Mouse (Mus musculus) intestine, postnatal 0 days (tissue): Measurements from ENCODE around the gene Vim. TPM values are rescaled to one million over a fixed set of nuclear protein-coding genes. Genes with fewer than 3 reads are reported as not detected.
A peak's percentile ranks its signal among the peaks of the same experiment; 100 is the strongest.

Experiments used
- ATAC-seq: fragments of 200-750 bp; cut with Nextera tagmentation; 2 replicates; pipeline ENCODE4 v1.8.0; 2017; ENCODE audit warnings: mild to moderate bottlenecking, moderate TSS enrichment, moderate library complexity
- H3K27ac ChIP-seq: fragments of 300-500 bp; sonication (generic); 2 replicates; pipeline ENCODE4 v1.5.1; 2014; ENCODE audit warnings: mild to moderate bottlenecking, low read depth, low read length, moderate library complexity
- H3K27me3 ChIP-seq: fragments of 300-500 bp; sonication (generic); replicated peaks from 2 replicates; pipeline ENCODE4 v1.6.1; 2014; ENCODE audit warnings: low read length, mixed read lengths; ENCODE audit not compliant: control insufficient read depth, insufficient read depth
- H3K36me3 ChIP-seq: fragments of 300-500 bp; sonication (generic); 2 replicates; pipeline ENCODE4 v1.6.1; 2014; ENCODE audit warnings: mild to moderate bottlenecking, moderate library complexity; ENCODE audit not compliant: control insufficient read depth, insufficient read depth
- H3K4me1 ChIP-seq: fragments of 300-500 bp; sonication (generic); replicated peaks from 2 replicates; pipeline ENCODE4 v1.6.1; 2014; ENCODE audit warnings: antibody characterized with exemption, low read length, mixed read lengths; ENCODE audit not compliant: control insufficient read depth, insufficient read depth
- H3K4me2 ChIP-seq: fragments of 300-500 bp; sonication (generic); replicated peaks from 2 replicates; pipeline ENCODE4 v1.6.1; 2014; ENCODE audit warnings: low read depth, mild to moderate bottlenecking, moderate library complexity
- H3K4me3 ChIP-seq: fragments of 300-500 bp; sonication (generic); 2 replicates; pipeline ENCODE4 v1.5.1; 2014; ENCODE audit warnings: low read depth, low read length
- H3K9ac ChIP-seq: fragments of 300-500 bp; sonication (generic); 2 replicates; pipeline ENCODE4 v1.6.1; 2014; ENCODE audit warnings: mild to moderate bottlenecking, low read depth, low read length
- H3K9me3 ChIP-seq: fragments of 300-500 bp; sonication (generic); 2 replicates; pipeline ENCODE4 v1.6.1; 2016; ENCODE audit warnings: mixed run types; ENCODE audit not compliant: control insufficient read depth
- CTCF ChIP-seq: sonication (generic); IDR thresholded peaks from 2 replicates; pipeline ENCODE4 v1.5.1; 2016; ENCODE audit warnings: low read depth, mild to moderate bottlenecking, control low read depth, antibody characterized with exemption, moderate library complexity
- WGBS: fragments of 180-500 bp; shearing (Covaris S2); extraction: QIAGEN DNeasy Blood & Tissue Kit; methylation state at CpG from one replicate; pipeline ENCODE4 v1.1.7; 2014; 5-methylcytosine and 5-hydroxymethylcytosine counted together
- polyA plus RNA-seq: library from polyadenylated mRNA; unstranded; fragments of >200 nt; fragmentation: Nextera tagmentation; extraction: Ambion mirVana; gene quantifications from 2 replicates; pipeline ENCODE4 v1.2.1, GENCODE M21; 2015

Vim gene
- polyA plus RNA-seq, 1 experiment from 2014 or later, result 272 TPM

DNA sequence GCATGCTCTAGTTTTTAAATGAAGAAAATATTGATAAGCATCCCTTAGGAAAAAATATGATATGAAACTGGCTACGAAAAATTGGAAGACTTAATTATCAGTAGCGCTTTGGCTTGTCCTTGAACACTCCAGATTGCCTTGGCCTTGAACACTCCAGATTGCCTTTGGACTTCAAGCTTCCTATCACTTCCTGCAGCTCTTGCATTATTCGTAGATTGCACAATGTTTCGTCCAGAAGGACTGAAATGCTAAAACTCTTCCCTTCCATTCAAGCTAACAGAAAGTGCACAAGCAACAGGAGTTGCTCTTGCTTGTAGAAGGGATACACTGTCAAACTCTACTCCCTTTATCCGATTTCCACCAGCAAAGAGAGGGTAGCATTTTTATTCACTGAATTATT is 14.4 kb upstream of the Vim start:
- ATAC-seq, result no peak
- H3K4me2 ChIP-seq, result no peak overlapping the region
- no peaks in the 10 kb centered on the region for H3K9me3 ChIP-seq
- H3K36me3 ChIP-seq, result no peaks in the 10 kb centered on the region
- WGBS, result 50% methylated on average over 5 of the region's 5 CpGs
- H3K9ac ChIP-seq, result no peak overlapping the region
- no peaks in the 10 kb centered on the region for H3K4me1 ChIP-seq
- H3K27ac ChIP-seq, result no peak overlapping the region
- no peak for TF ChIP-seq CTCF
- no peaks in the 10 kb centered on the region for H3K27me3 ChIP-seq
- H3K4me3 ChIP-seq, result no peak overlapping the region

DNA sequence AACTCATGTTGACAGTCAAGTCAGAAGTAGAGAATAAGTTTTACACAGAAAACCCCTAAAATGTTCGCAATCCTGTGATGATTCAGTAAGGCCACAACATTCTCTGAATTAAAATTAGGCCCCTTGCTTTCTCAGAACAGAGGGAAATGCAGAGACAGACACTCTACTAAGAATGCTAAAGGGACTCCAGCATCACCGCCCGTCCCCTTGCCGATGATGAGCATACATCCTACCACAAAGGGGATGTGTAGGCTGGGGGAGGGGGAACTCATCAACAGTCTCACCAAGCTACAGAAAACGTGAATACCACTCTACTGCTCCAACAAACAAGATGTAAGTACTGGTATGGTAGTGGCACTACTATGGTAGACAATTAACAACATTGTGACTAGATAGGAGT is 14.0 kb upstream of the Vim start:
- Histone ChIP-seq H3K27ac (no peak overlapping the region), H3K4me2 (no peak overlapping the region), H3K27me3 (no peaks in the 10 kb centered on the region), H3K4me1 (no peaks in the 10 kb centered on the region), H3K9ac (no peak overlapping the region), H3K9me3 (no peaks in the 10 kb centered on the region), H3K4me3 (no peak overlapping the region), H3K36me3 (no peaks in the 10 kb centered on the region)
- no peak for ATAC-seq
- WGBS, result 86% methylated on average over 5 of the region's 5 CpGs
- TF ChIP-seq CTCF, result no peak

DNA sequence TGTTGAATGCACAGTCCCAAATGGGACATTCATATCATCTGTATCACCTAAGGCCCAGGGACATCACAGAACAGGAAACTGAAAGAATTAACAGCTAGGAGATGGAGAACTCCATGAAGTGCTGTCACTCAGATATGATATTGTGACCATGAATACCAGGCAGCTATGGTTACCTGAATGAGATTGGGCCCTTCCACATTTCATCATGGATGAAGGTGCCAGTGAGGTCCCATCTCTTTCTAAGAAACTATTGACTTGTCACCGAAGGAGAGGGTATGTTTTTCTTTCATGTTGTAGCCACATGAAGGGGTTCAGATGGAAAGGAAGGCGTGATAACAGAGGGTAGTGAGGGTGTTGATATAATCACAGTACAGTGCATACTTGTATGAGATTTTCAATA is 13.3 kb upstream of the Vim start:
- no peak for TF ChIP-seq CTCF
- Histone ChIP-seq H3K9ac (no peak overlapping the region), H3K36me3 (no peaks in the 10 kb centered on the region), H3K4me1 (no peaks in the 10 kb centered on the region), H3K27me3 (no peaks in the 10 kb centered on the region), H3K9me3 (no peaks in the 10 kb centered on the region), H3K27ac (no peak overlapping the region), H3K4me3 (no peak overlapping the region), H3K4me2 (no peak overlapping the region)
- WGBS, result 81% methylated on average over 2 of the region's 2 CpGs
- no peak for ATAC-seq

DNA sequence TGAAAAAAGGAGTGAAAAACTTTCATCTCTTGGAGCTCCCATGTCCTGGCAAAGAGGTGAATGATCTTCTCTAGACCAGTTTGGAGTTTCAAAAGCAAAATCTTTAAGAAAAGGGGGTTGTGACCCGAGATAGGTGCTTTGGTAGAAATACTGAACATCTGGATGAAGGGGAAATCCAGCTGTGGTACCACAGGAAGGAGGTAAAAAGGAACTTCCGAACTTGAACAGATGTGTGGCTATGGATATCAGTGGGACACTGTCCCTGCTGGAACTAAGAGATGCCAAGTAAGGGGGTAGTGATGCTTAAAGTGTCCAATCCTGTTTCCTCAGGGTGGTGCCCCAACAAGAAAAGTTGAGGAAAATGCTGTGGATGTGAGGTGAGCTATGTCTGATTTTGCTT is 3.6 kb upstream of the Vim start:
- Histone ChIP-seq H3K27ac (no peak overlapping the region), H3K9ac (no peak overlapping the region), H3K27me3 (peaks cover 16% of the 10 kb centered on the region; the same call in 1 of the 2 replicates), H3K4me2 (no peak overlapping the region), H3K9me3 (no peaks in the 10 kb centered on the region), H3K4me3 (no peak overlapping the region), H3K36me3 (no peaks in the 10 kb centered on the region), H3K4me1 (no peaks in the 10 kb centered on the region)
- 72% methylated on average over 2 of the region's 2 CpGs for WGBS
- no peak for ATAC-seq
- no peak for TF ChIP-seq CTCF

DNA sequence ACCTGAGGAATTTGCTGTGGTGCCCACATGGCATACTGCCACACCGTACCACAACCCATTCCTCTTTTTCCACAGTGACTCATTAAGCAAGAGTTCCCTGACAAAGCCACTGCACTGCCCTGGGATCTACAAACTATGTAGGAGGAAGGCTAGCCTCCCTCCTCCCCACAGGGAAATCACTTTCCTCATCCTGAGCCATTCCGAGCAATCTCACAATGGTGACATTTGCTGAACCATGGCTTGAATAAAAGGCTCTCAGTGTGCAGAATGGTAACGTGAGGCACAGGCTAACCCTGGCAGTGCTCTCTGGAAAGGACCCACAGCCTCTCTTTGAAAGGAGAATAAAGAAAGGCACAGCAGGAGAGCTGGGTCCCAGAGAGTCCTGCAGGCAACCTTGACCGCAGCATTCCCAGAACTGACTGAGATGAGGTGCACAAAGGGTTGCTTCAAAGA is 1.6 kb upstream of the Vim start:
- H3K27me3 ChIP-seq, result peaks cover 16% of the 10 kb centered on the region; the same call in 1 of the 2 replicates
- no peak for ATAC-seq
- peak overlapping the region; percentile 3; the same call in 1 of the 2 replicates for H3K4me2 ChIP-seq
- H3K4me3 ChIP-seq, result no peak overlapping the region
- H3K4me1 ChIP-seq, result 0 out of 2 replicates have a peak, but pooled peaks cover 3% of the 10 kb centered on the region
- TF ChIP-seq CTCF, result no peak
- no peaks in the 10 kb centered on the region for H3K36me3 ChIP-seq
- H3K27ac ChIP-seq, result no peak overlapping the region; the same call in 1 of the 2 replicates
- H3K9ac ChIP-seq, result no peak overlapping the region
- 47% methylated on average over 4 of the region's 4 CpGs for WGBS
- H3K9me3 ChIP-seq, result no peaks in the 10 kb centered on the region

DNA sequence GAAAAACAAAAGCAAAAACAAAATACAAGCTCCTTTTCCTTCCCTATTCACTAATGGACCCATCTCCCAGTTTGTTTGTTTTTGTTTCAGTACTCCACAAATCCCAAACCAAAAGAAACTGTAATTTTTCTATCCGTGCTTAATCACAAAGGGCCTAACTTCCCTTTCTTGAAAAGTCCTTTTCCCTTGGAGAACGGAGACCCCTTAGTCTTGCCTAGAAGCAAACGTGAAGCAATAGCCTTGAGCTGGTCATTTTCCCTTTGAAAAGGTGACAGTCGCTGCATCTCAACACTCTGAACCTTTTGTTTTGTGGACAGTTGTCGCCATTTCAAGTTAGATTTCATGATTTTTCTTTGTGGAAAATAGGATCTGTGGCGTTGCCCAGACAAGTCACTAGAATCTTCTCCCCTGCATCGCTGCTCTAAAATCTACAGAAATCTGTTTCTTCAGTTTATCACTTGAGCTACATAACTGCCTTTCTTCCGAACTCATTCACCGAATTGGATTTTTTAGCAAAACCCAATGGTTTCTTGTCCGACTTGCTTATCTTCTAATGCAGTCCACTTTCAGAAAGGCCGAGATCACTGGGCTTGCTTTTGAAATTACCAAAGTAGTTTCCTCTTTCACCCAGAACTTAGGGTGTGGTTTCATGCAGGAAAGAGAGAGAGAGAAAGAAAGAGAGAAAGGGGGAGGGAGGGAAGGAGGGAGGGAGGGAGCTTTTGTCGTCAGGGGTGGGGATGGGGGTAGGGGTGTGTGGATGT is 900 bp upstream of the Vim start:
- Histone ChIP-seq H3K27ac (peak overlapping the region; percentile 87), H3K4me2 (peak overlapping the region; percentile 72), H3K27me3 (peaks cover 16% of the 10 kb centered on the region; the same call in 1 of the 2 replicates), H3K9ac (peak overlapping the region; percentile 64; the same call in 1 of the 2 replicates), H3K4me1 (0 out of 2 replicates have a peak, but pooled peaks cover 3% of the 10 kb centered on the region), H3K9me3 (no peaks in the 10 kb centered on the region), H3K4me3 (peak overlapping the region; percentile 58), H3K36me3 (no peaks in the 10 kb centered on the region)
- 15% methylated on average over 12 of the region's 12 CpGs for WGBS
- ATAC-seq, result no peak
- TF ChIP-seq CTCF, result no peak
